Mouse (Mus musculus) liver, embryonic 16.5 days (tissue): ENCODE results near the gene Asic3. TPM values are rescaled to one million over a fixed set of nuclear protein-coding genes. Genes with fewer than 3 reads are reported as not detected.

Source experiments
- ATAC-seq: fragments of 200-750 bp; cut with Nextera tagmentation; 2 replicates; pipeline ENCODE4 v1.8.0; 2017; ENCODE audit warnings: low read depth, mild to moderate bottlenecking, moderate number of reproducible peaks, moderate library complexity
- H3K27ac ChIP-seq: fragments of 300-500 bp; sonication (generic); 2 replicates; pipeline ENCODE4 v1.5.1; 2014; ENCODE audit warnings: mild to moderate bottlenecking, low read length
- H3K27me3 ChIP-seq: fragments of 300-500 bp; sonication (generic); 2 replicates; pipeline ENCODE4 v1.6.1; 2014; ENCODE audit warnings: low read depth, low read length, mixed read lengths; ENCODE audit not compliant: control insufficient read depth, insufficient read depth
- H3K36me3 ChIP-seq: fragments of 300-500 bp; sonication (generic); 2 replicates; pipeline ENCODE4 v1.6.1; 2014; ENCODE audit warnings: mild to moderate bottlenecking; ENCODE audit not compliant: control insufficient read depth, insufficient read depth
- H3K4me1 ChIP-seq: fragments of 300-500 bp; sonication (generic); 2 replicates; pipeline ENCODE4 v1.6.1; 2014; ENCODE audit warnings: low read depth, low read length, mixed read lengths; ENCODE audit not compliant: control insufficient read depth
- H3K4me2 ChIP-seq: fragments of 300-500 bp; sonication (generic); 2 replicates; pipeline ENCODE4 v1.6.1; 2014; ENCODE audit warnings: low read depth, low read length, mixed read lengths
- H3K4me3 ChIP-seq: fragments of 300-500 bp; sonication (generic); 2 replicates; pipeline ENCODE4 v1.5.1; 2014; ENCODE audit warnings: low read depth, mild to moderate bottlenecking, low read length
- H3K9ac ChIP-seq: fragments of 300-500 bp; sonication (generic); 2 replicates; pipeline ENCODE4 v1.6.1; 2014; ENCODE audit warnings: low read depth, low read length
- H3K9me3 ChIP-seq: fragments of 300-500 bp; sonication (generic); replicated peaks from 2 replicates; pipeline ENCODE4 v1.6.1; 2016; ENCODE audit warnings: low read length; ENCODE audit not compliant: control insufficient read depth
- WGBS: fragments of 180-500 bp; shearing (Covaris S2); extraction: QIAGEN DNeasy Blood & Tissue Kit; methylation state at CpG from one replicate; pipeline ENCODE4 v1.1.7; 2014; ENCODE audit not compliant: insufficient replicate concordance; 5-methylcytosine and 5-hydroxymethylcytosine counted together
- polyA plus RNA-seq: library from polyadenylated mRNA; unstranded; fragments of >200 nt; fragmentation: Nextera tagmentation; extraction: Ambion mirVana; gene quantifications from 2 replicates; pipeline ENCODE4 v1.2.1, GENCODE M21; 2015

The Asic3 gene
- polyA plus RNA-seq, 1 experiment from 2014 or later, result not detected

DNA sequence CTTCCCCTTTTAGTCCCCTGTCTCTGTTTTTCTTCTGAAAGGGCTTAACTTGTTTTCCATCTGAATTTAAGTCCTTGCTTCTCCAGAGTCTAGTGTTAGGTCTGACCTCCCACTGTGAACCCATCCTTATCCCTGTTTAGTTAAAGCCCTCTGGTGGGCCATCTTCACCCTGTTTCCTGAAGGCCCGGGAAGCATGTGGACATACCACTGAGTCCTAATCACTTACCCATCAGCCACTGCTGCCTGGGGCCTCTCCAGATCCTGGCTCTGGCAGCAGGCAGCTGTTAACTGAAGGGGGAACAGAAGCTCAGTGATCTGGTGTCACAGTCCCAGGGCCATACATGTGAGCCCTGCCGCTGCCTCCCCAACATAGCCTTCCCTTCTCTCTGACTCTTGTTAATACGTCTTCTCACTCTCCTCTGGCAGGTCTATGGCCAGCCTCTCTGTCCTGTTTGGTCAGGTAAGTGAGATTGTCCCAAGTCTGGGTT is 7.8 kb upstream of the Asic3 start:
- H3K4me2 ChIP-seq, result no peak overlapping the region
- WGBS, result 60% methylated on average over 3 of the region's 3 CpGs
- ATAC-seq, result no peak

DNA sequence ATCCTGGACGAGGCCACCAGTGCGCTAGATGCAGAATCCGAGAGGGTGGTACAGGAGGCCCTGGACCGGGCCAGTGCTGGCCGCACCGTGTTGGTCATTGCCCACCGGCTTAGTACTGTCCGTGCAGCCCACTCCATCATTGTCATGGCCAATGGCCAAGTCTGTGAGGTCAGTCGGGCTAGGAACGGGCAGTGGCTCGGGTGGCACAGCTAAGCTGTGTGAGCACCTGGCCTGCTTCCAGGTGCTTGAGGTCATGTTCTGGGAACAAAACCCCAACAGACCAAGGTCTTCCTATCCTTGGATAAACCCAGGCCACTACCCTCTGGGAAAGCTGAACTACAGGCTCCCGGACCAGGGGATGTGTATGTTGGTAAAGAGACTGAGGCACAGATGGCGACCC is 4.5 kb upstream of the Asic3 start:
- Histone ChIP-seq H3K4me3 (no peak overlapping the region), H3K4me2 (no peak overlapping the region)

More for the DNA sequence above, 7.8 kb upstream of the Asic3 start:
- no peak overlapping the region for H3K27ac ChIP-seq
- H3K9ac ChIP-seq, result no peak overlapping the region
- no peak overlapping the region for H3K4me3 ChIP-seq
- H3K27me3 ChIP-seq, result no peaks in the 10 kb centered on the region
- H3K4me1 ChIP-seq, result peaks cover 3% of the 10 kb centered on the region; the same call in 1 of the 2 replicates
- H3K9me3 ChIP-seq, result no peaks in the 10 kb centered on the region
- H3K36me3 ChIP-seq, result no peaks in the 10 kb centered on the region; the same call in 1 of the 2 replicates

DNA sequence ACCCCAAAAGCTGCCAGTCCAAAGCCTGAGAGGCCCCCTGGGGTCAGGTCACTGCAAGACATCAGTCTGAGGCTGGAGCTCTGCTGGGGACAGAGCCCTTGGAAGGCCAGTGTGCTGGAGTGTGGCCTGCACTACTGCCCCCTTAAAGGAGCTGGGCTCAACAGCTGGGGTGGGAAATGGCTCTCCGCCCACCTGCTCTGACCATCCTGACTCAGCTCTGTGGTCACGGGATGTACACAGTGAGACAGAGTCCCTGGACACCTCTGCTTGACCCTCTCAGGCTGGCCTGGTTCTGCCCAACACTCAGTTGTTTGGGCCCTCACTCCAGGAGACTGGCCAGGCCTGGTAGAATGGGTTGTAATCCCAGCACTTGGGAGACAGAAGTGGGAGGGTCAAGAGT is 3.7 kb upstream of the Asic3 start:
- Histone ChIP-seq H3K4me2 (no peak overlapping the region), H3K9ac (no peak overlapping the region), H3K36me3 (no peaks in the 10 kb centered on the region; the same call in 1 of the 2 replicates), H3K27me3 (no peaks in the 10 kb centered on the region), H3K9me3 (no peaks in the 10 kb centered on the region), H3K4me3 (no peak overlapping the region), H3K27ac (no peak overlapping the region), H3K4me1 (peaks cover 3% of the 10 kb centered on the region; the same call in 1 of the 2 replicates)
- ATAC-seq, result no peak
- 77% methylated on average over 2 of the region's 2 CpGs for WGBS

More for the DNA sequence above, 4.5 kb upstream of the Asic3 start:
- no peak for ATAC-seq
- Histone ChIP-seq H3K9ac (no peak overlapping the region), H3K9me3 (no peaks in the 10 kb centered on the region), H3K36me3 (no peaks in the 10 kb centered on the region; the same call in 1 of the 2 replicates), H3K27me3 (no peaks in the 10 kb centered on the region), H3K4me1 (peaks cover 3% of the 10 kb centered on the region; the same call in 1 of the 2 replicates), H3K27ac (no peak overlapping the region)
- WGBS, result 86% methylated on average over 13 of the region's 13 CpGs

DNA sequence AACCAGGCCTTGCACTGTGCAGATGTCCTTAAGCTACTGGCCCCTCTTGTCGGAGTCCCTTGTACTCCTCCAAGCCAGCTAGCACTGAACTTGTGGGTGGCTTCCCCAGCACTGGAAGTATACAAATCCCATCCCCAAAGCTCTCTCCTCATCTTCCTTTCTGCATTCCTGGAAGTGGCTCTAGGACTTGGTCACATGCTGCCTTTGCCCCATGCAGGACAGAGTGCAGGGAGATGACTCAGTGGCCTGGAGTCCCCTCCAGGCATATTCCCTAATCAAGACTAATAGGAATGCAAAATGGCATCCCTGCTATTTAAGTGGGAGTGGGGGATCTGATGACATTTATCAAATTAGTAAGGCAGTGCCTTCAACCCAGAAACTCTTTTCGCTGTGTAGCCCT is 1.1 kb upstream of the Asic3 start:
- Histone ChIP-seq H3K9ac (no peak overlapping the region), H3K27me3 (no peaks in the 10 kb centered on the region), H3K27ac (no peak overlapping the region), H3K4me1 (no peaks in the 10 kb centered on the region; the same call in 1 of the 2 replicates), H3K4me3 (no peak overlapping the region), H3K4me2 (no peak overlapping the region), H3K36me3 (no peaks in the 10 kb centered on the region), H3K9me3 (no peaks in the 10 kb centered on the region)
- no peak for ATAC-seq
- WGBS, result 74% methylated on average over 2 of the region's 2 CpGs

DNA sequence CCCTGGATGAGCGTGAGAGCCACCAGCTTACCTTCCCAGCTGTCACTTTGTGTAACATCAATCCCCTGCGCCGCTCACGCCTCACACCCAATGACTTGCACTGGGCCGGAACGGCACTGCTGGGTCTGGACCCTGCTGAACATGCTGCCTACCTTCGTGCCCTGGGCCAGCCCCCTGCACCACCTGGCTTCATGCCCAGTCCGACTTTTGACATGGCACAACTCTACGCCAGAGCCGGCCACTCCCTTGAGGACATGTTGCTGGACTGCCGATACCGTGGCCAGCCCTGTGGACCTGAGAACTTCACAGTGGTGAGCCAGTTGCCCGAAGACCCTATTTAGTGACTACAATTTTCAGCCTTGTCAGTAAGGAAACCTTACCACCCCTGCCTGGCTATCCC is 746 bp downstream of the Asic3 start:
- Histone ChIP-seq H3K27me3 (no peaks in the 10 kb centered on the region), H3K4me2 (no peak overlapping the region), H3K4me3 (no peak overlapping the region), H3K9me3 (no peaks in the 10 kb centered on the region), H3K36me3 (no peaks in the 10 kb centered on the region), H3K27ac (no peak overlapping the region), H3K9ac (no peak overlapping the region), H3K4me1 (no peaks in the 10 kb centered on the region; the same call in 1 of the 2 replicates)
- no peak for ATAC-seq
- WGBS, result 75% methylated on average over 13 of the region's 13 CpGs

DNA sequence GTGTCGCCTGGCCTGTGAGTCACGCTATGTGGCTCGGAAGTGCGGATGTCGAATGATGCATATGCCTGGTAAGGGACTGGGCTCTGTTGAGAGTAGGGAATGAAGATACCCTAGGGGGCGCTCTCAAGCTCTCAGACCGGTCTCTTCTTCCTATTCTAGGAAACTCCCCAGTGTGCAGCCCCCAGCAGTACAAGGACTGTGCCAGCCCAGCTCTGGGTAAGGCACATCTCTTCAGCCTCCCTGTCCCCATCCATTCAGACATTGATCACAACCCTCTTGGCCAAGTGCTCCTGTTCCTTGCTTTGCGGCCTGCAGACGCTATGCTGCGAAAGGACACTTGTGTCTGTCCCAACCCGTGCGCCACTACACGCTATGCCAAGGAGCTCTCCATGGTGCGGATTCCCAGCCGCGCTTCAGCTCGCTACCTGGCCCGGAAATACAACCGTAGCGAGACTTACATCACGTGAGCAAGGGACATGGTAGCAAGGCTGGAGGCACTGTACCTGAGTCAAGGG is 3.1 kb downstream of the Asic3 start:
- H3K27me3 ChIP-seq, result no peaks in the 10 kb centered on the region
- no peak overlapping the region for H3K4me3 ChIP-seq
- no peak overlapping the region for H3K4me2 ChIP-seq
- WGBS, result 6% methylated on average over 21 of the region's 21 CpGs
- no peak overlapping the region for H3K27ac ChIP-seq
- no peaks in the 10 kb centered on the region for H3K36me3 ChIP-seq
- no peaks in the 10 kb centered on the region; the same call in 1 of the 2 replicates for H3K4me1 ChIP-seq
- peak; percentile 56 for ATAC-seq
- H3K9me3 ChIP-seq, result no peaks in the 10 kb centered on the region
- H3K9ac ChIP-seq, result no peak overlapping the region

DNA sequence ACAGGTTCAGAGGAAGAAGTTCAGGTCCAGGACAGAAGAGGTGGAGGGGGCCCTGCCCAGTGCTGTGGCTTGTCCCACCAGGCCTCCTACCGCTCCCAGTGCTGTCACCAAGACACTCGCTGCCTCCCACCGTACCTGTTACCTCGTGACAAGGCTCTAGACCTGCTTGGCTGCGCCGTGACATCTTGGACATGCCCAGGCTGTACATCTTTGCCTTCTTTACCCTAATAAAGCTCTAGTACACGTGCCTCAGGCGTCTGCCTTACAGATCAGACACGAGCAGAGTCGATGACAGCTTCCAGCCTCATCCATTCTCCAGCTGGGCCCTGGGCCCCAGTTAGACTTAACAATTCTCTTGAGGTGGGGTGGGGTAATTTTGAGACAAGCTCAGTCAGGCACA is 4.4 kb downstream of the Asic3 start:
- Histone ChIP-seq H3K36me3 (no peaks in the 10 kb centered on the region), H3K27ac (no peak overlapping the region), H3K4me3 (no peak overlapping the region), H3K27me3 (no peaks in the 10 kb centered on the region), H3K9me3 (no peaks in the 10 kb centered on the region), H3K4me1 (peaks cover under 1% of the 10 kb centered on the region), H3K9ac (no peak overlapping the region), H3K4me2 (no peak overlapping the region)
- no peak for ATAC-seq
- 80% methylated on average over 10 of the region's 10 CpGs for WGBS

DNA sequence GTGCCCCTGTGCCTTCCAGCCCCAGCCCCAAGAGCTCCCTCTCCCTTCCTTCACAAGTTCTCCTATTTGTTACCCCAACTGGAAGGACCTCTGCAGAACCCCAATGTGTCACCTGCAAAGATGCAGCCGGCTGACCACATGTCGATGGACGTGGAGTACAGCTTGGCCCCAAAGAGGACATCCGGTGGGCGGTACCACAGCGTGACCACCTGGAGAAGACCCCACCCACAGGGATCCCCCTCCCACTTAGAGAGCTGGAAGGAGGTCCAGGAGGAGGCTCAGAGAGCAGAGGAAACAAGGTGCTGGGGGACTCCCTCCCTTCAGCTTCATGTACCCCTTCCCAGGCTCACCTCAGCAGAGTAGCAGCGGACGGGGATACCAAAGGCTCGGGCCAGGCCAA is 7.2 kb downstream of the Asic3 start:
- H3K27me3 ChIP-seq, result no peaks in the 10 kb centered on the region
- H3K36me3 ChIP-seq, result no peaks in the 10 kb centered on the region
- ATAC-seq, result no peak
- H3K4me2 ChIP-seq, result no peak overlapping the region
- no peak overlapping the region for H3K9ac ChIP-seq
- no peaks in the 10 kb centered on the region for H3K9me3 ChIP-seq
- no peak overlapping the region for H3K4me3 ChIP-seq
- H3K27ac ChIP-seq, result no peak overlapping the region
- 80% methylated on average over 9 of the region's 9 CpGs for WGBS
- H3K4me1 ChIP-seq, result peaks cover 14% of the 10 kb centered on the region

DNA sequence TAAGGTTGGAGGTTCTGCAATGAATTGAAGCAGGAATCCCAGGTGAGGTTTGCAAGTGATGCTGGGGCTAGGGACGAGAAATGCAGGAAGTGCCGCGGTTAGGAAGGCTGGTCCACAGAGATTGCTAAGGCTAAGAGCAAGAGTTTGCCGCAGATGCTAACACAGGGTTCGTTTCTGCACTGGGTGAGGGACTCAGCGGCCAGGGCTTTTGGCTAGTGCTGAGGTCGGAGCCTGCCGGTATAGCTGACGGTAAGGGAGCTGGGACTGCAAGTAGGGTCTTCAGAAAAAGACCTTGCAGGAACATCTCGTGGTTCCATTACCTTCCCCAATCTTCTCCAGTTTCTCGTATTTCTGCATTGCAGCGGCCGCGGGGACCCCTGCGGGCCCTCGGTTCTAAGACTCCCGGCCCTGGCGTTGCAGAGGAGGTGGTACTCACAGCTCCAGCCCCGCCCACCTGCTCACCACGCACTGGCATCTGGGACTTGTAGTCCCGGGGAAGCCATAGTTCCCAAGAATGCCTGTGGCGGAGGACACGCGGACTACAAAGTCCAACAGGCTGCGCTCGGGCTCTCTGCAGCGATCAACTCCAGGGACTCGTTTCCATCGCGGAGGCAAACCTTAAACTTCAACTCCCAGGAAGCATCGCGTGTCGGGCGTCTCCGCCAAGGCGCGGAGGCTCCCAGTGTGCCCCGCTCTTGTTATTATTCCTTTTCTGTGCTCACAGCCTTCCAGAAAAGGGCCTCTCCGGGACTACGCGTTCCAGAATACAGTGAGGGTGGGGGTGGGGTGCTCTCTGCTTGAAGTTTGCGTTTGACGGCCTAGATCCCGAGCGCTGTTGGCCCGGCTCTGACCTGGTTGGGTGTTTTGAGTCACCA is 10.2 kb downstream of the Asic3 start, which contains the start of the genes Cdk5 and Slc4a2:
Cdk5 (minus strand) TSS at position 402 of the 875 bp plus-strand sequence.
Slc4a2 (plus strand) TSS at position 709 of the 875 bp plus-strand sequence.
- H3K36me3 ChIP-seq, result no peaks in the 10 kb centered on the region
- peaks cover 37% of the 10 kb centered on the region for H3K4me1 ChIP-seq
- H3K27me3 ChIP-seq, result no peaks in the 10 kb centered on the region
- H3K4me3 ChIP-seq, result peak within 1 kb of the TSS; percentile 74
- no peaks in the 10 kb centered on the region for H3K9me3 ChIP-seq
- ATAC-seq, result peak; percentile 92
- under 1% methylated on average over 46 of the region's 46 CpGs for WGBS
- H3K9ac ChIP-seq, result peak within 1 kb of the TSS; percentile 82
- H3K27ac ChIP-seq, result peak within 1 kb of the TSS; percentile 94
- H3K4me2 ChIP-seq, result peak within 1 kb of the TSS; percentile 89
